Mouse (Mus musculus): Measurements from ENCODE around the gene Grasp. TPM values are rescaled to one million over a fixed set of nuclear protein-coding genes. Genes with fewer than 3 reads are reported as not detected.

The Grasp gene
- polyA plus RNA-seq (2014; fragmentation: Nextera tagmentation; extraction: Ambion mirVana): 6.4 and 7.2 TPM in 2 replicates

DNA sequence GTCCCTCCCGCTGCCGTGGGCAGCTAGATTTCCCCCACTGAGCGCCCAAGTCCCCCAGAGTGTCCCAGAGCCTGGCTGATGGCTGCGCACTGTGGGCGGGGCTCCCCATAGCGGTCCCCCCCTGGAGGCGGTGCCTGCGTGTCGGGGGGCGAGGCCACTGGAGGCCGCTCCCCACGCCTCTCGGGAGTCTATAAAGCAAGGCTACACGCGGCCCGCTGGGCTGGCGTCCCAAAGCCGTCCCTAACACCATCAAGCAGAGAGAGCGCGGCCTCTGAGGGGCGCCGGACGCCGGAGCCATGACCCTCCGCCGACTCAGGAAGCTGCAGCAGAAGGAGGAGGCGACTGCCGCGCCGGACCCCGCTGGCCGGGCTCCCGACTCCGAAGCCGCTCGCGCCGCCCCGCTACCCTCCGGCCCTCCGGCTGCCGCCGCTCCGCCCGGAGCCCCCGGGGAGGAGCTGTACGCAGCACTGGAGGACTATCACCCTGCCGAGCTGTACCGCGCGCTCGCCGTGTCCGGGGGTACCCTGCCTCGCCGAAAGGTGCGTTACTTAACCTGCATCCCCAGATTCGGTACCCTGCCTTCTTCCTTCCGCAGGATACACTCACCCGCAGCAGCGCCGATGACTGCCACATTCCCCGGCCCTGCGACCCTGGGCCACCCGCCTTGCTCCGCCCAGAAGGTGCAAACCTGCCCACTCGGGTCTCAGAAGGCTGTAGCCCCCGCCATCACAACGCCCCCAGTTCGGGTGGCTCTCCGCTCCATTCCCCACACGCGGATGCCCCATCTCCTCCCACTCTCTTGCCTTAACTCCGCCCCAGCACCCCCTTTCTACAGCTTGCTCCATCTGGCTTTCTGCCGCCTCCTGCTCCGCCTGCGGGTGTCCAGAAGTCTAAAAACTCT is at the start of gene Grasp:
Grasp (plus strand) TSS at position 183 of the 901 bp plus-strand sequence.
- peaks cover 63% of the 10 kb centered on the region for H3K4me1 ChIP-seq (ENCODE audit: control insufficient read depth, insufficient read depth, low read length)
- peak within 1 kb of the TSS; percentile 90 for H3K4me3 ChIP-seq (ENCODE audit: low read depth, low read length)
- WGBS: under 1% methylated on average over 73 of the region's 77 CpGs
- H3K9ac ChIP-seq (replicated peaks; ENCODE audit: low read depth, low read length): peak within 1 kb of the TSS; percentile 82
- peak within 1 kb of the TSS; percentile 65 for H3K4me2 ChIP-seq (replicated peaks; ENCODE audit: low read depth, low read length)
- H3K9me3 ChIP-seq (ENCODE audit: control insufficient read depth, low read depth, low read length): no peaks in the 10 kb centered on the region
- H3K36me3 ChIP-seq (ENCODE audit: control insufficient read depth, insufficient read depth, low read length): peaks cover under 1% of the 10 kb centered on the region; the same call in 1 of the 2 replicates
- no peaks in the 10 kb centered on the region for H3K27me3 ChIP-seq (ENCODE audit: control insufficient read depth, insufficient read depth, low read length)
- ATAC-seq (ENCODE audit: insufficient number of reproducible peaks, insufficient read depth, low FRiP score, low read depth): peak; percentile 86
- H3K27ac ChIP-seq (ENCODE audit: low read length): peak within 1 kb of the TSS; percentile 84

DNA sequence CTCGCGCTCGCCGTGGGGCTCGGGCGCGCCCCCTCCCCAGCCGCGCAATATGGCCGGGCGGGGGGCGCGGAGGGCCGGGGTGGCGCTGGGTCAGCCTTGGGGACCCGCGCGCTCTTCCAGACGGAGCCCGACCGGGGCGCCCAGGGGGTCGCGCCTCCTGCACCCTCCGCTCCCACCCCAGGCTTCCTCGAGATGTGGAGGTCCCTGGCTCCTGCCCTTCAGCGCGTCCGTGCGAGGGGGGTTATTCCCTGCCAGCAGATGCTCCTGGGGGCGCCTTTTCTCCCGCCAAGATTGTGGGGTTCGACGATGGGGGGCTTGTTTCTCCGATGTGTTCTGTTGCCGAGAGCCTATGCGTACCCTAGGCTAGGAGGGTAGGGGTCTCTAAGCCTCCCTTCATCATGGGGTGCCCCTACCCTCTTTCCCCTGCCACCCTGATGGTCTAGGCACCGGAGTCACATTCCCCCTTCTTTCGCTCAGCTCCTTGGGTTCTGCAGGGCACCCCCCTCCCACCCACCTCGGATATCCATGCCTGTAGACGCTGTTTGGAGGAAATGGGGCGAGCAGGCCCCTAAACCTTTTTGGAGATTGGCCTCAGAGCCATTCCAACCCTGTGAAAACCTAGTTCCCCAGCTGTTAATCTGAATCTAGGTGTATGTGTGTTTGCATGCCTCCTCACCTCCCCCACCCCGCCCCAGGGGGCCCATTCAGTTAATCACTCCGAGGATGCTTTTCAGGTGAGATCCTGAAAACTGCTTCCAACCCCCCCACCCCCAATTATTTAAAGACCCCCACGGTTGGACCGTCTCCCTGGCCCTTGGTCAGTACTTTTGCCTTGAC is 49.5 kb upstream of the Grasp start:
- H3K9me3 ChIP-seq (ENCODE audit: control insufficient read depth, low read depth, low read length): no peaks in the 10 kb centered on the region
- H3K4me1 ChIP-seq (ENCODE audit: control insufficient read depth, insufficient read depth, low read length): peaks cover 25% of the 10 kb centered on the region
- peak overlapping the region; percentile 17; the same call in 1 of the 2 replicates for H3K27ac ChIP-seq (ENCODE audit: low read length)
- H3K27me3 ChIP-seq (ENCODE audit: control insufficient read depth, insufficient read depth, low read length): no peaks in the 10 kb centered on the region
- H3K4me2 ChIP-seq (replicated peaks; ENCODE audit: low read depth, low read length): peak overlapping the region; percentile 89
- under 1% methylated on average over 32 of the region's 46 CpGs for WGBS
- H3K36me3 ChIP-seq (ENCODE audit: control insufficient read depth, insufficient read depth, low read length): no peaks in the 10 kb centered on the region
- peak; percentile 20; the same call in 1 of the 2 replicates for ATAC-seq (ENCODE audit: insufficient number of reproducible peaks, insufficient read depth, low FRiP score, low read depth)
- H3K9ac ChIP-seq (replicated peaks; ENCODE audit: low read depth, low read length): peak overlapping the region; percentile 82
- H3K4me3 ChIP-seq (ENCODE audit: low read depth, low read length): peak overlapping the region; percentile 60

DNA sequence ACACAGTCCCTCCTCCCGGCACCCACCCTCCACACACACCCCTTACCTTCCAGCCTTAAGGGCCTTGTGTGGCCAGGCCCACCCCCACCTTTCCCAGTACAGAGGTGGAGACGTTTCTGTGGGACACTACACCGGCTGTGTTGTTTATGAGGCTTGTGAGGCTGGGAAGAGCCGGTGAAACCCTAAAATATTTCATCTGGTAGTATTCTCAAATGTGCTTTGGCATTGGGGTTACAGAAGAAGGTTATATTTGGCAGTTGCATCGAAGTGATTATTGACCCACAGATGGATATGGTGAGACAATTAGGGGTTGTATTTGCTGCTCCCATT is 48.9 kb upstream of the Grasp start:
- H3K9me3 ChIP-seq (ENCODE audit: control insufficient read depth, low read depth, low read length): no peaks in the 10 kb centered on the region
- WGBS: 7% methylated on average over 5 of the region's 5 CpGs
- H3K27ac ChIP-seq (ENCODE audit: low read length): no peak overlapping the region
- peaks cover 31% of the 10 kb centered on the region for H3K4me1 ChIP-seq (ENCODE audit: control insufficient read depth, insufficient read depth, low read length)
- ATAC-seq (ENCODE audit: insufficient number of reproducible peaks, insufficient read depth, low FRiP score, low read depth): no peak
- peak overlapping the region; percentile 82; the same call in 1 of the 2 replicates for H3K9ac ChIP-seq (replicated peaks; ENCODE audit: low read depth, low read length)
- peak overlapping the region; percentile 60 for H3K4me3 ChIP-seq (ENCODE audit: low read depth, low read length)
- peak overlapping the region; percentile 89 for H3K4me2 ChIP-seq (replicated peaks; ENCODE audit: low read depth, low read length)
- H3K27me3 ChIP-seq (ENCODE audit: control insufficient read depth, insufficient read depth, low read length): no peaks in the 10 kb centered on the region
- no peaks in the 10 kb centered on the region for H3K36me3 ChIP-seq (ENCODE audit: control insufficient read depth, insufficient read depth, low read length)

DNA sequence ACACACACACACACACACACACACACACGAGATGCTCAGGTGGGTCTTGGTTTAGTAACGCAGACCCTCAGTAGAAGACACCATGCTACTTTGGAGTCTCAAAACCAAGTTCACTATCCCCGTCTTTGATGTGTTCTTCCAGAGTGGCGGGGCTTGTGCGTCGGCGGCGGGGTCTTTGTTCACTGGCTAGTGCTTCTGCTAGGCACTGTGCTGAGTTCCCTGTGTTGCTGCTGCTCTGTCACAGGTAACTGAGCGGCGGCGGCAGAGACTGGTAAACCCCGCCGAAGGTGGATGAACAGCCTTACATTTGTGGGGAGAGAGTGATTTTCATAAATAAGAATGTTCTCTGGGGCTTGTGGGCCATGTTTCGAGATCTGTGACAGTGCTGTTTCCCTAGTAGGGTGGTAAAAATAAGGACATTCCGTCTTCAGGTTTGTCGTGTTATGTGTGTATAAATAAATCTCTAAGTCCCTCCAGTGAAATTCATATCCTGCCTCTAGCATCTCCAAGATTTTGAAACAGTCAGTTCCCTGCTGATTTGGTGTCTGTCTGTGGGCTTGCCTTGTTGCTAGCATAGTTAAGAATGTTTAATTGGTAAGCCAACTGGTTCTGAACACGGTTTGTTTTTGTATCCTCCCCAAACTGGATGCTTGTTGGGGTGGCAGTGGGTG is 48.2 kb upstream of the Grasp start:
- Histone ChIP-seq H3K4me2 (replicated peaks; ENCODE audit: low read depth, low read length) (peak overlapping the region; percentile 89), H3K4me3 (ENCODE audit: low read depth, low read length) (peak overlapping the region; percentile 60), H3K9ac (replicated peaks; ENCODE audit: low read depth, low read length) (no peak overlapping the region), H3K36me3 (ENCODE audit: control insufficient read depth, insufficient read depth, low read length) (no peaks in the 10 kb centered on the region), H3K4me1 (ENCODE audit: control insufficient read depth, insufficient read depth, low read length) (peaks cover 36% of the 10 kb centered on the region), H3K27me3 (ENCODE audit: control insufficient read depth, insufficient read depth, low read length) (no peaks in the 10 kb centered on the region), H3K27ac (ENCODE audit: low read length) (peak overlapping the region; percentile 45), H3K9me3 (ENCODE audit: control insufficient read depth, low read depth, low read length) (no peaks in the 10 kb centered on the region)
- WGBS: 23% methylated on average over 17 of the region's 17 CpGs
- no peak for ATAC-seq (ENCODE audit: insufficient number of reproducible peaks, insufficient read depth, low FRiP score, low read depth)

DNA sequence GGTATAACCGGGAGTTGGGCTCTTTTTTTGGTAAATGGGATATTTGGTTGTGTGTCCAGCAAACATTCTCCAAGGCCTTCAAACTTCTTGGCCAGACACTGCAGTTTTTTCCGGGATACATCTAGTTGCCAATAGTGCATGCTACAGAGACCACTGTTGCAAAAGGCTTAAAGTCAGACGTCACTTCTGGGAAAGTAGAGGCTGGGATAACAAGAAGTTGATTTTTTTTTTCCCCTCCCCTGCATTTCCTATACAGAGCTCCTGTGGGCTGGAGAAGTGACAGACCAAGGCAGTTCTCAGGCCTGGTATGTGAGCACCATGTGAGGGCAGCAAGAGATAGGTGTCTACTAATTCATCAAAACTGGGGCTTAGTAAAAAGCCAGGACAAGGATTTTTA is 47.7 kb upstream of the Grasp start:
- peaks cover 41% of the 10 kb centered on the region for H3K4me1 ChIP-seq (ENCODE audit: control insufficient read depth, insufficient read depth, low read length)
- no peaks in the 10 kb centered on the region for H3K9me3 ChIP-seq (ENCODE audit: control insufficient read depth, low read depth, low read length)
- 47% methylated on average over 3 of the region's 3 CpGs for WGBS
- H3K36me3 ChIP-seq (ENCODE audit: control insufficient read depth, insufficient read depth, low read length): no peaks in the 10 kb centered on the region
- no peak overlapping the region; the same call in 1 of the 2 replicates for H3K9ac ChIP-seq (replicated peaks; ENCODE audit: low read depth, low read length)
- H3K27me3 ChIP-seq (ENCODE audit: control insufficient read depth, insufficient read depth, low read length): no peaks in the 10 kb centered on the region
- H3K27ac ChIP-seq (ENCODE audit: low read length): peak overlapping the region; percentile 48; the same call in 1 of the 2 replicates
- ATAC-seq (ENCODE audit: insufficient number of reproducible peaks, insufficient read depth, low FRiP score, low read depth): no peak
- H3K4me3 ChIP-seq (ENCODE audit: low read depth, low read length): no peak overlapping the region
- H3K4me2 ChIP-seq (replicated peaks; ENCODE audit: low read depth, low read length): peak overlapping the region; percentile 89

DNA sequence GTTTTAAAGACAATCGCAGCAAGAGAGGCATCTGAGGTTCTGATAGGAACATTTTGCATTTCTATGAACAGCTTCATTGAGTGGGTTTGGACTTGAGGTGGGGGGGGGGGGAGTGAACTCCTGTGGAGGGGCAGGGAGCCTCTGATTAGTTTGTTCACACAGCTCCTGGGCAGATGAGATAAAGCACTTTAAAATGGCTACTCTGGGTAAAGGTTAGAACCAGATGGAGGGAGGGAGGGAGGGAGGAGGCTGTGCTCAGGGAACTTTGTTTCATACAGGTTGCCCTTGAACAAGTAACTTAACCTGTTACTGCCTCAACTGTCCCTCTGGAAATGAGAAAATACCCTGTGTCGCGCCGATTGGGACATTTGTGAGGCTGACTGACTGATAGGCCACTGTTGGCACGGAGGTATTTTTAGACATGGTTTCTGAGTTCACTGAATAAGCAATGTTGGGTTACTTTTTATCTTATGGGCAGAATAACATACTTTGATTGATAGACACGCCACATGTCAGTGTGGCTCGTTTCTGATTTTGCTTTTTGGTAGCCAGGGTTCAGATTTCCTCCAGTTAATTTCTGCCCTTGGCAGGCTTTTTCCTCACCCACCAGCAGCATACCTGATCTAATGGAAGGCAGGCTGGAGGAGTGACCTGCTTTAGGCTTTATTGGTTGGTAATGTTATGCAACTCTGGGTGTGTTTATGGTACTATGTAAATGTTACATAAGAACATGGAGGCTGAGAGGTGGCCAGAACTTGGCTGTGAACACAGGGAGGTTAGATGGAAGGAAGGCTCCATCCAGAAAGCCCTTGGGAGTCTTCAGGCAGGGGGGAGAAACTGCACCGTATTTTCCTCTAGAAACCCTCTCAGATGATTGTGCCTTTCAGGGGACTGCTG is 46.9 kb upstream of the Grasp start:
- Histone ChIP-seq H3K4me3 (ENCODE audit: low read depth, low read length) (no peak overlapping the region), H3K9me3 (ENCODE audit: control insufficient read depth, low read depth, low read length) (no peaks in the 10 kb centered on the region), H3K4me2 (replicated peaks; ENCODE audit: low read depth, low read length) (peak overlapping the region; percentile 89; the same call in 1 of the 2 replicates), H3K27ac (ENCODE audit: low read length) (peak overlapping the region; percentile 61), H3K36me3 (ENCODE audit: control insufficient read depth, insufficient read depth, low read length) (no peaks in the 10 kb centered on the region), H3K9ac (replicated peaks; ENCODE audit: low read depth, low read length) (no peak overlapping the region; the same call in 1 of the 2 replicates), H3K27me3 (ENCODE audit: control insufficient read depth, insufficient read depth, low read length) (no peaks in the 10 kb centered on the region), H3K4me1 (ENCODE audit: control insufficient read depth, insufficient read depth, low read length) (peaks cover 45% of the 10 kb centered on the region)
- WGBS: 51% methylated on average over 8 of the region's 8 CpGs
- no peak; the same call in 1 of the 2 replicates for ATAC-seq (ENCODE audit: insufficient number of reproducible peaks, insufficient read depth, low FRiP score, low read depth)

DNA sequence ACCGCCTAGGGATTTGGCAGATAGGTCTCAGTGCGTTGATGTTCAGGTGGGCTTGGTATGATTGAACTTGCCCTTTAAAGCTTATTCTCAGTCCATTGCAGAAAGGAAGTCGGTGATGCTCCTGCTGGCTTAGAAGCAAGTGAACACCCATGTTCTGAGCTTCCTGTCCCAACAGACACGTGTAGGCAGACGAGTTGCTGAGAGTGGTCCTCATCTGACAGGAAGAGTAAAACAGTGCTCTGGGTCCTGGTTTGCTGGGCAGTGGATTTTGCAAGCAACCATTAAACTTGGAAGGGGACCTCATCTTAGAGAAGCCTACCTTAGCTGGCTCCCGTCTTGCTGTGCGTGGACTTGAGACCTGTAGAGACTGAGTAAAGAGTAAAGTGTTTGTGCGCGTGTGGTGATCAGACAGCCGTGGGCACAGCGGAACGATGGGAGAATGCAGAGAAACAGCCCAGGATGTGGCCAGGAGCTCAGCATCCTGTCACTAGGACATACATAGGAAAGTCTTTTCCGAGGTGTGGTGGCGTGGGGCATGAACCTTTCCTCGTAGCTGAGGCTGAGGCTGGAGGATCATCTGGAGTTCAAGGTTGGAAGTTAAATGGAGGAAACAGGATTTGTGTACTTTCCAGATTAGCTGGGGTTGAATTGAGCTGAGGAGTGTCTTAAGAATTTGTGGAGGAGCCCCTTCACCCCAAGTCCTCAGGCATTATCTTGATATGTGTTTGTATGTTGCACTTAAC is 43.5 kb upstream of the Grasp start:
- Histone ChIP-seq H3K4me1 (ENCODE audit: control insufficient read depth, insufficient read depth, low read length) (peaks cover 57% of the 10 kb centered on the region), H3K4me2 (replicated peaks; ENCODE audit: low read depth, low read length) (no peak overlapping the region), H3K36me3 (ENCODE audit: control insufficient read depth, insufficient read depth, low read length) (no peaks in the 10 kb centered on the region), H3K9me3 (ENCODE audit: control insufficient read depth, low read depth, low read length) (peaks cover 2% of the 10 kb centered on the region; the same call in 1 of the 2 replicates), H3K9ac (replicated peaks; ENCODE audit: low read depth, low read length) (no peak overlapping the region), H3K27ac (ENCODE audit: low read length) (no peak overlapping the region; the same call in 1 of the 2 replicates), H3K4me3 (ENCODE audit: low read depth, low read length) (no peak overlapping the region), H3K27me3 (ENCODE audit: control insufficient read depth, insufficient read depth, low read length) (no peaks in the 10 kb centered on the region)
- no peak for ATAC-seq (ENCODE audit: insufficient number of reproducible peaks, insufficient read depth, low FRiP score, low read depth)
- WGBS: 66% methylated on average over 15 of the region's 15 CpGs
